Mouse (Mus musculus): ENCODE data around the gene Gnmt.

- no peak for TF ChIP-seq CTCF (IDR thresholded peaks at IDR 0.05; ENCODE audit: low read depth)
- no peak for TF ChIP-seq EP300 (IDR thresholded peaks at IDR 0.05; ENCODE audit: low read depth)
These were observed 14.0 kb upstream of the Gnmt start for GRCm38 (mm10) chr17:46742986-46743385.
